Mouse (Mus musculus) olfactory bulb, adult 2 months (tissue): ENCODE measurements around the gene Cfap126.
"Not testable (repeated sequence)": the region's sequence is repeated elsewhere in the genome, so short reads cannot be mapped to it uniquely, and the experiment has no call there.

ENCODE experiments used
- CTCF ChIP-seq: fragments of 200-500 bp; IDR thresholded peaks from 2 replicates; pipeline ENCODE4 v1.5.1; 2012; ENCODE audit warnings: low read depth, mild to moderate bottlenecking, low read length, moderate library complexity; ENCODE audit not compliant: insufficient read depth
- POLR2A ChIP-seq: fragments of 200-500 bp; IDR thresholded peaks from 2 replicates; pipeline ENCODE4 v1.6.1; 2012; ENCODE audit warnings: mild to moderate bottlenecking, low read depth, low read length, moderate library complexity; ENCODE audit not compliant: insufficient read depth

DNA sequence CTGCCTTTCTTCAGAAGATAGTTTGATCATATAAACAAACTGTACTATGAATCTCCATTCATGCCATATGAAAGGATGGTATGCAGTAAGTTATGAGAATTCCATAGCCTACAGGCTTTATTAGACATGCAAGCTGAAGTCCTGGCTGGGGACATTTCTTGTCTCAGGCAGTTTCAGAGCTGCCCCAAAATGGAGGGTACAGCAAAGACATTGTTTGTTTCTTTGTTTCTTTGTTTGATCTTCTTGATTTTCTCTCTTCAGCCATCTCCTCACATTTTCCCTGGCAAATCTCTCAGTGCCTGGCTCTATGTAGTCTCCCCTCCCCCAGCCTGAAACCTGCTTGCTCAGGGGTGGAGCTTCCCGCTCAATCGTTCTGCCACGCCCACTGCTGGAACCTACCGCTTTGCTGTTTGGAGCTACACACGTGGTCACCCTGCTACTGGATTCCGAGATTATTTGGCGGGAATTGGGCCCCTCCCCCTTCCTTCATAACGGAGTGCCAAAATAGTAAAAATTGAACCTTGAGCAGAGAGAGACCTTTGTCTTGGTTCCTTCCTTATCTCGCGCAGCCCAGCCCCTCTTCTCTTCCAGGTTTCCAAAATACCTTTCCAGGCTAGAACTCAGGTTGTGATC, 25.4 kb upstream of the Cfap126 start:
- TF ChIP-seq CTCF, POLR2A: not testable (repeated sequence)
